Mouse (Mus musculus): Measurements from ENCODE around the gene Calr. TPM values are rescaled to one million over a fixed set of nuclear protein-coding genes. Genes with fewer than 3 reads are reported as not detected.
A peak's percentile ranks its signal among the peaks of the same experiment; 100 is the strongest.

Gene Calr
- polyA plus RNA-seq, 1 experiment, result 116 TPM

DNA sequence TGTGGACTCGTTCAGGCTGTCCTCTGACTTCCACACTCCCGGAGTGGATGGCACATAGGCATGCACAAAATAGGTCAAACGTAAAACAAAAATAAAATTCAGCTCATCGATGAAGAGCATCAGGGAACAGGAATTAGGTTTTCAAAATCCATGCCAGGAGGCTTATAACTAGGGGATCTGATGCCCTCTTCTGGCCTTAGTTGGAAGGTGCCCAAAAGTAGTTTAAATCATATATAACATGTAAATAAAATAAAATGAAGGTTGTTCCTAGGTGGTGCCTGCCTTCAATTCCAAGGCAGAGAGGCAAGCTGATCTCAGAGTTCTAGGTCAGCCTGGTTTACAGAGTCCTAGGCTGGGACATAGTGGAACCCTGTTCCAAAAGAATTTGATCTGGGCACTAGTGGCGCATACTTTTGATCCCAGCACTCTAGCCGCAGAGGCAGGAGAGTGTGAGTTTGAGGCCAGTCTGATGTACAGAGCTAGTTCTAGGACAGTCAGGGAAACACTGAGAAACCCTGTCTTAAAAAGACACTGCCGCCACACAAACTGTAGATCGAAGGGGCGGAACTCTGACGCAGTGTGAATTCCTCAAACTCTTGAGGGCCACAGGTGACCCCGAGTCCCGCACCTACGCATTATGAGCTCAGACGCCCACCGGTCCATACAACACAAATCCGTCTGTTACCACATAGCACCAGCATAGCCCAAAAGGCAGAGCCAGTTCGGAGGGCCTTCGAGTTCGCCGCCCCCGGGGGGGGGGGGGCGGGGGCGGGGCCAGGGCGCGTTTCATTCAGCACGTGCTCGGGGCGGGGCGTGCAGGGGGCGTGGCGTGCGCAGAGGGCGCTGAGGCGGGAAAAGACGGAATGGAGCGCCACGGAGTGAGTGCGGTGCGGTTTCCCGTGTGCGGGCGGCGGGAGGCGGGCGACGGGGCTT, 24.9 kb upstream of the Calr start, which contains the start of gene Syce2:
Syce2 (plus strand) TSS at position 736 of the 933 bp plus-strand sequence.
- H3K36me3 ChIP-seq (ENCODE audit: control insufficient read depth, insufficient read depth, low read length), result peaks cover 10% of the 10 kb centered on the region
- peak; percentile 67 to 83 for DNase-seq (ENCODE audit: low read depth in 1 of 2, low spot score in 2 of 2)
- peak within 1 kb of the TSS; percentile 66 for H3K4me3 ChIP-seq (ENCODE audit: extremely low read depth, insufficient read depth, insufficient read length)
- H3K4me1 ChIP-seq (ENCODE audit: control insufficient read depth, insufficient read depth, insufficient read length), result peaks cover 10% of the 10 kb centered on the region
- WGBS, result 4% methylated on average over 46 of the region's 46 CpGs
- TF ChIP-seq POLR2A (IDR thresholded peaks at IDR 0.05; ENCODE audit: low read depth, low read length) (no peak), CTCF (IDR thresholded peaks at IDR 0.05; ENCODE audit: extremely low read depth, insufficient read depth, insufficient read length, insufficient replicate concordance) (no peak)
- no peaks in the 10 kb centered on the region for H3K27me3 ChIP-seq (ENCODE audit: control insufficient read depth, insufficient read depth, low read length)
- peak within 1 kb of the TSS; percentile 36 for H3K27ac ChIP-seq (ENCODE audit: insufficient read depth, low read length)

DNA sequence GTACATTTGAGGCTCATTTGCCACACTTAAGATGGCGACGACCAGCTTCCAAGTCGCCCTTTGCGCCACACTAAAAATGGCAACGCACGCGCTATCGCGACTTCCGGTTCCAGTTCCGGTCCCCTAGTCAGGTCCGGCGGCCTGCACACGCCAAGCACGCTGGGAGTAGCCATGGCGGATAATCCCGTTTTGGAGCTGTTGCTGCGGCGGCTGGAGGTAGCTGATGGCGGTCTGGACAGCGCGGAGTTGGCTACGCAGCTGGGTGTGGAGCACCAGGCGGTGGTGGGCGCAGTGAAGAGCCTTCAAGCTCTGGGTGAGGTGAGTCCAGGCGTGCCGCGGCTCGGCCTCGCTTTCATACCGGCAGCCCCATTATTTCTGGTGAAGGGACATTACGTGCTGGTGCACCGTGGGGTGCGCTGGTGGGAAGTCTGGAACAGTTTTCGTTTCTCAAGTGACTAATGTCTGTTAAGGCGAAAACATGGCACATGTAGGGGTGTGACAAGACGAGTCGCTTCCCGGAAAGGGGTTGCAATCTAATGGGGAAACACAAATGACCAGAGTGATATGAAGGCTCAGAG, 10.2 kb upstream of the Calr start, which contains the start of gene Farsa:
Farsa (plus strand) TSS at position 126 of the 578 bp plus-strand sequence.
- peak; percentile 89 for TF ChIP-seq POLR2A (IDR thresholded peaks at IDR 0.05; ENCODE audit: low read depth, low read length)
- TF ChIP-seq CTCF (IDR thresholded peaks at IDR 0.05; ENCODE audit: extremely low read depth, insufficient read depth, insufficient read length, insufficient replicate concordance), result no peak
- peak within 1 kb of the TSS; percentile 61 for H3K27ac ChIP-seq (ENCODE audit: insufficient read depth, low read length)
- peak within 1 kb of the TSS; percentile 68 for H3K4me3 ChIP-seq (ENCODE audit: extremely low read depth, insufficient read depth, insufficient read length)
- H3K4me1 ChIP-seq (ENCODE audit: control insufficient read depth, insufficient read depth, insufficient read length), result no peaks in the 10 kb centered on the region
- DNase-seq (ENCODE audit: low read depth in 1 of 2, low spot score in 2 of 2), result peak; percentile 81 to 87
- WGBS, result under 1% methylated on average over 39 of the region's 39 CpGs
- H3K27me3 ChIP-seq (ENCODE audit: control insufficient read depth, insufficient read depth, low read length), result no peaks in the 10 kb centered on the region
- peaks cover 9% of the 10 kb centered on the region for H3K36me3 ChIP-seq (ENCODE audit: control insufficient read depth, insufficient read depth, low read length)

DNA sequence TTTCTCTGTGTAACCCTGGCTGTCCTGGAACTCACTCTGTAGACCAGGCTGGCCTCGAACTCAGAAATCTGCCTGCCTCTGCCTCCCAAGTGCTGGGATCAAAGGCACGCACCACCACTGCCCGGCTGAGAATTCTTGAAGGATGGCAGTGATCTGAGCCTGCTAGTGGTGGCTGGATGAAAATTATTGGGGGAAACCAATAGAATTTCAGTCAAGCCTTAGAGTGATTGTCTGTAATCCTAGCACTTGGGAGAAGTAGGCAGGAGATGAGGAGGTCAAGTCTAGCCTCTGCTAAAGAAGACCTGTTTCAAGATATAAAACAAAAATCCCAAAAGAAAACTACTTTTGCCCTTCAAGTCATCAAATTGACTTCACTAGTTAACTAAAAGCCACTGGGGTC, 9.7 kb upstream of the Calr start:
- 91% methylated on average over 3 of the region's 3 CpGs for WGBS
- Histone ChIP-seq H3K27ac (ENCODE audit: insufficient read depth, low read length) (no peak overlapping the region), H3K36me3 (ENCODE audit: control insufficient read depth, insufficient read depth, low read length) (peaks cover 7% of the 10 kb centered on the region), H3K27me3 (ENCODE audit: control insufficient read depth, insufficient read depth, low read length) (no peaks in the 10 kb centered on the region), H3K4me1 (ENCODE audit: control insufficient read depth, insufficient read depth, insufficient read length) (no peaks in the 10 kb centered on the region), H3K4me3 (ENCODE audit: extremely low read depth, insufficient read depth, insufficient read length) (no peak overlapping the region)
- DNase-seq (ENCODE audit: low read depth in 1 of 2, low spot score in 2 of 2), result no peak
- no peak for TF ChIP-seq POLR2A (IDR thresholded peaks at IDR 0.05; ENCODE audit: low read depth, low read length)
- TF ChIP-seq CTCF (IDR thresholded peaks at IDR 0.05; ENCODE audit: extremely low read depth, insufficient read depth, insufficient read length, insufficient replicate concordance), result no peak

DNA sequence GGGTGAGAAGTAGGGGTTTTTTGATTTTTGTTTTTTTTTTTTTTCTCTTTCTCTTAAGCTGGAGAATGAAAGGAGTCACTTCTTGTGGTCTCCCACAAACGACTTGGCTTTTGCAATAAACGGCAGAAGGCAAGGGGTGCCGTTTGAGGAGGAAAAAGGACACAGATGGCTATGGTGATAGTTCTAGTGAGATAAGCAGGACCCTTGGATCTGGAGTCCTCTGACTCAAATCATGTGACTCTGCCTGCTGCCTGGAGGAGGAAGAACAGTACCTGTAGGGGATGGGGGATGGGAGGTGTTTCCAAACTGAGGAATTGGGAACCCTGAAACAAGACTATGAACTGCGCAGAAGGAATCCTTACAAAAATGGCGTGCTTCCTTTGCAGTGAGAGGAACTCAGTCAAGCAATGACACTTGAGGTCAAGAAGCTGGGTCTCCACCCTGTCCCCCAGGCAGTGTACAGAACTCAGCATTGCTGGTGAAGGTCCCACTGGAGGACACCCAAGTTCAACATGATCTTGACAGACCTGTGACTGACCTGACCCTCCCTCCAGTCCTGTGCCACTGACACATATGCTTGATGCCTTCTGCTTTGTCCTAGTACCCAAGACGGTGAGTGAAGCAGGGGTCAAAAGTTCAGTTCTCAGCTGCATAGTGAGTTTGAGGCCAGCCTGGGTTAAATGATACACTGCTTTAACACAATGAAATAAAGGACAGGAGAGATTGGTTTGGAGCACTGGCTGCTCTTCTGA, 1.1 kb upstream of the Calr start:
- peak overlapping the region; percentile 71; the same call in 1 of the 2 replicates for H3K4me3 ChIP-seq (ENCODE audit: extremely low read depth, insufficient read depth, insufficient read length)

DNA sequence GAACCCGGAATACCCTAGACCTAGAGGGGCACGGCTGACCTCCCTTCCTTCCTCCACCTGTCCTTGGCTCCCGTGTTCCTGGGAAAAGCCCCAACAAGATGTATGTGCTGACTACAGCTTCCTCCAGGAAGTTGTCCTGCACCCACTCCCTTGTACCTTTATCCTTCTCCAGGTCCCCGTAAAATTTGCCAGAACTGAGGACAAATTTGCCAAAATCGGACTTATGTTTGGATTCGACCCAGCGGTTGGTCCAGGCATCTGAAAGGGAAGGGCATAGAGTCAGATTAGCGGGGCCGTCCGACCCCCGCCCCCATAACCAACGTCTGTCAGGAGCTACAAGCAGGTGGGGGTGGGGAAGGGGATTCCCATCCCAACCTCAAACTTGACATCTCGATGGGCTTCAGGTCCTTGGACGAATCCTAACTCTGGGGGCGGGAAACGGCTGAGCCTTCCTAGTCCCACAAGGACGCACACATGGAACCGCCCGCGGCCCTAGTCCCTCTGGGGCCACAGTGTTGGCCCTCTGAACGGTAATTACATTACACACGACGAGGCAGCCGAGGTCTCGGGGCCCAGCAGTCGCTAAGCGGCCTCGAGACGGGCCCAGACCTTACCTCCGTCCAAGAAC, 526 bp downstream of the Calr start:
- DNase-seq (ENCODE audit: low read depth in 1 of 2, low spot score in 2 of 2), result no peak
- no peak for TF ChIP-seq CTCF (IDR thresholded peaks at IDR 0.05; ENCODE audit: extremely low read depth, insufficient read depth, insufficient read length, insufficient replicate concordance)
- no peak for TF ChIP-seq POLR2A (IDR thresholded peaks at IDR 0.05; ENCODE audit: low read depth, low read length)
- Histone ChIP-seq H3K36me3 (ENCODE audit: control insufficient read depth, insufficient read depth, low read length) (peaks cover 26% of the 10 kb centered on the region), H3K4me1 (ENCODE audit: control insufficient read depth, insufficient read depth, insufficient read length) (peaks cover 10% of the 10 kb centered on the region; the same call in 1 of the 2 replicates), H3K27ac (ENCODE audit: insufficient read depth, low read length) (peak overlapping the region; percentile 89), H3K4me3 (ENCODE audit: extremely low read depth, insufficient read depth, insufficient read length) (peak overlapping the region; percentile 73), H3K27me3 (ENCODE audit: control insufficient read depth, insufficient read depth, low read length) (no peaks in the 10 kb centered on the region)
- under 1% methylated on average over 30 of the region's 30 CpGs for WGBS

More for the DNA sequence above, 1.1 kb upstream of the Calr start:
- Histone ChIP-seq H3K36me3 (ENCODE audit: control insufficient read depth, insufficient read depth, low read length) (peaks cover 16% of the 10 kb centered on the region), H3K4me1 (ENCODE audit: control insufficient read depth, insufficient read depth, insufficient read length) (peaks cover 10% of the 10 kb centered on the region; the same call in 1 of the 2 replicates), H3K27ac (ENCODE audit: insufficient read depth, low read length) (peak overlapping the region; percentile 94), H3K27me3 (ENCODE audit: control insufficient read depth, insufficient read depth, low read length) (no peaks in the 10 kb centered on the region)
- no peak for DNase-seq (ENCODE audit: low read depth in 1 of 2, low spot score in 2 of 2)
- TF ChIP-seq CTCF (IDR thresholded peaks at IDR 0.05; ENCODE audit: extremely low read depth, insufficient read depth, insufficient read length, insufficient replicate concordance) (no peak), POLR2A (IDR thresholded peaks at IDR 0.05; ENCODE audit: low read depth, low read length) (no peak)
- WGBS, result 6% methylated on average over 6 of the region's 6 CpGs
